Mouse (Mus musculus): ENCODE measurements around the gene Crybg2. TPM values are rescaled to one million over a fixed set of nuclear protein-coding genes. Genes with fewer than 3 reads are reported as not detected.

Gene Crybg2
- total RNA-seq, 1 experiment from 2014 or later: 0.48 TPM

DNA sequence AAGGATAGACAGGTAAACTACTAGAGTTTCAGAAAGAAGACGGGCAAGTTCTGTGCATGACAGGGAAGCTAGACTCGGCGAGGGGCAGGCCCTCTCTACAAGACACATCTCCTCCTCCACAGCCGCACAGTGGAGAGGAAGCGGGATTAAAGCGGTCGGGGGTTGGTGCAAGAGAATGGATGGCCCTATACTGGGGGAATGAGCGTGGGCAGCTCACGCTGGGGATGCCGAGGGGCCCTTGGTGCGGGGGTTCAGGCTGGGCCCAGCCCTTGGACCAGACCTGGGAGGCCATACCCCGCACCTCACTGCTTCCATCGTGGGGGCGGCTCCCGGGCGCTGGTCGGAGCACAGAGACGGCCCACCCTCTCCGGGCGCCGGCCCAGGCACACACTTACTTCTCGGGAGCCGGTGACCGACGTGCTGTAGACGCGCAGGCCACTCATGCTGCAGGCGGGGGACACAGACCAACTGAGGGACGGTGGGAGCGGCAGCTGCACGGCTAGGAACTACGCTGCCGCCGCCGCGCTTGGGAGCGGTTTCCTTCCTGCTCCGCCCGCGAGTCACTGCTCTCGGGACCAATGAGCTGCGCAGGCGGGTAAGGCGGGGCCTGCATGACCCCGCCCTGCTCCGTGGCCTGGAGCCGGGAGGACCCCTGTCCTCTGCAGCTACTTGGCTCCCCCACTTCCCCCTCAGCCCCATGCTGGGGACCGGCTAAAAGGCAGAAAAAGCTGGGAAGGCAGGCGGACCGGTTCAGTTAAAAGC lies 67.8 kb downstream of the Crybg2 start, which contains the start of gene Sh3bgrl3:
TSS of gene Sh3bgrl3 (minus strand) at position 569 of the 762 bp plus-strand sequence.
- peak; percentile 60 for ATAC-seq (replicated peaks; ENCODE audit: insufficient number of reproducible peaks, low FRiP score, low TSS enrichment, poor library complexity, severe bottlenecking)

GRCm38 (mm10) chr4:134128983-134129362 lies 68.4 kb downstream of the Crybg2 start:
- ATAC-seq (replicated peaks; ENCODE audit: insufficient number of reproducible peaks, low FRiP score, low TSS enrichment, poor library complexity, severe bottlenecking): 0 out of 2 replicates have a peak, but pooled peaks have one; percentile 18

DNA sequence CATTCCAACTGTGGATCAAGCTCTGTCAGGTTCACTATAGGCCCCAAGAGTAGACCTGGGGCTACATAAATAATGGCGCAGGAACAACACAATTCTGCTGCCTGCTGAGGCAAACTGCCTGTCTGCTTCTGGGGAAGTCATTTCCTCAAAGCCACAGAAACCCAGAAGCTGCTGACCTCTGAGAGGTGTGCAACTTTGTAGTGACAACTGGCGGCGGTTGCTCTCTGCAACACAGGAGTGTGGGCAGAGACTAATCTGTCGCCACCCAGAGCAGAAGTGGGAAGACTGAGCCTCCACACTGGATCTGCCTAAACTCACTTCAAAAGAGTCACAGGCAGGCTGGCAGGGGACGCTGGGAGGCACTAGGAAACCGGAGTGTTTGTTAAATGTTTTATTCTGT lies 68.9 kb downstream of the Crybg2 start:
- ATAC-seq (replicated peaks; ENCODE audit: insufficient number of reproducible peaks, low FRiP score, low TSS enrichment, poor library complexity, severe bottlenecking): peak; percentile 55

DNA sequence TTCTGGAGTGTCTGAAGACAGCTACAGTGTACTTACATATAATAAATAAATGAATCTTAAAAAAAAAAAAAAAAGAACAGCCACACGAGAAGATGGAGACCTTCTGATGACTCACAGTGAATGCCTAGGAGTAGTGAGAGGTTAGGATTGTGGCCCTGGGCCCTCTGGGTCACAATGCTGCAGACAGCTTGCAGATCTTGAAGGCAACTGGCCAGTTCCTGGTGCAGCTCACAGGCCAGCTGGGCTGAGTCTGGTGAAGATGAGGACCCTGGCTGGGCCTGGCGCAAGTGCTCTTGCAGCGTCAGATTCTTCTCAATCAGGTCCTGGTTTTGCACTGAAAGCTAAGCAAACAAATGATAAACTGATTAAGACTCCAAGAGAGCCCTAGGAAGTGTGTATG lies 71.5 kb downstream of the Crybg2 start:
- no peak for ATAC-seq (replicated peaks; ENCODE audit: insufficient number of reproducible peaks, low FRiP score, low TSS enrichment, poor library complexity, severe bottlenecking)

GRCm38 (mm10) chr4:134132519-134133095 lies 72.0 kb downstream of the Crybg2 start:
- ATAC-seq (replicated peaks; ENCODE audit: insufficient number of reproducible peaks, low FRiP score, low TSS enrichment, poor library complexity, severe bottlenecking): no peak

DNA sequence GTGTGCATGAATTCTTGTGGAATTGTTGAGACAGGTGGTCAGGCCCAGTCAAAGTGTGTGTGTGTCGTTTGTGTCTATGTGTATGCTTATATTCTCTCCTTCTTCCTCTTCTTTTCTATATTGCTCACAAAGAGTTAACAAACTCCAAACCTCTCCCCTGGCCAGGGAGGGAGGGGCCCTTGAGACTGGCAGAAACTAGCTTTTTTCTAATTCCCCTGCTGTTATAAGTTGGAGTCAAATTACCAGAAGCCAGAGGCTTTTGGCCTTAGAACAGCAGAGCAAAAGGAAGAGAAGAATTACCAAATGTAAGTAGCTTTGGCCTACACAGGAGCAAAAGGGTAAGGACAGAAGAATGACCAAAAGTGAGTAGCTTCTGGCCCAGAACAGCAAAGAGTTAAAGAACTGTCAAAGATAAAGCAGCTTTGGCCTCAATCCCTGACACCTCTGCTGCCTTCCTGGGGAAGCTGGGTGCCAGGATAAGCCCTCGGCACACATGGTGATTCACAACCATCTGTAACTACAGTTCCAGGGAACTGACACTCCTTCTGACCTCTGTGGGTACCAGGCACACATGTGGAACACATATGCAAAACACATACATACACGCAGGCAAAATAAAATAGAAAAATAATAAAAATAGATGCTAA lies 75.8 kb downstream of the Crybg2 start:
- no peak for ATAC-seq (replicated peaks; ENCODE audit: insufficient number of reproducible peaks, low FRiP score, low TSS enrichment, poor library complexity, severe bottlenecking)

- ATAC-seq (replicated peaks; ENCODE audit: insufficient number of reproducible peaks, low FRiP score, low TSS enrichment, poor library complexity, severe bottlenecking): no peak
Measured at GRCm38 (mm10) chr4:134138857-134139256, 78.2 kb downstream of the Crybg2 start.

Other genes starting within 250 kb of the Crybg2 start
- 122 to 151 TPM (median 138 TPM) in 3 replicates for gene Rps6ka1, start 173.0 kb upstream of the Crybg2 start, total RNA-seq (2017)
- 118 to 170 TPM (median 138 TPM) in 3 replicates for gene Hmgn2, start 92.2 kb upstream of the Crybg2 start, total RNA-seq (2017)
- gene Dhdds, start 59.9 kb upstream of the Crybg2 start, total RNA-seq (2017): 11.2 to 17.2 TPM (median 16.3 TPM) in 3 replicates
- gene Lin28a, start 42.0 kb upstream of the Crybg2 start, total RNA-seq (2017): 0.19 TPM in 1 of 3 replicates, not detected in the others
- gene Zfp683, start 7.0 kb upstream of the Crybg2 start, total RNA-seq (2017): 0.64 TPM in 1 of 3 replicates, not detected in the others
- gene Cd52, start 34.3 kb downstream of the Crybg2 start, total RNA-seq (2017): 1,277 to 1,906 TPM (median 1,626 TPM) in 3 replicates
- 8.5 to 13.7 TPM (median 10.6 TPM) in 3 replicates for gene Ubxn11, start 41.8 kb downstream of the Crybg2 start, total RNA-seq (2017)
- gene Sh3bgrl3, start 68.0 kb downstream of the Crybg2 start, total RNA-seq (2017): 320 to 400 TPM (median 328 TPM) in 3 replicates
- gene Cep85, start 126.3 kb downstream of the Crybg2 start, total RNA-seq (2017): 21.6 to 36.1 TPM (median 24.2 TPM) in 3 replicates
- gene Gm7534, start 142.2 kb downstream of the Crybg2 start, total RNA-seq (2017): not detected in 3 replicates
- gene Catsper4, start 166.6 kb downstream of the Crybg2 start, total RNA-seq (2017): not detected in 3 replicates
- gene Cnksr1, start 177.6 kb downstream of the Crybg2 start, total RNA-seq (2017): not detected in 3 replicates
- 1.4 TPM in 1 of 3 replicates, not detected in the others for gene E130218I03Rik, start 182.8 kb downstream of the Crybg2 start, total RNA-seq (2017)
- gene Zfp593, start 184.8 kb downstream of the Crybg2 start, total RNA-seq (2017): 2.8 to 8.7 TPM (median 6.0 TPM) in 3 replicates
- not detected in 3 replicates for gene Gm30191, start 186.1 kb downstream of the Crybg2 start, total RNA-seq (2017)
- gene Grrp1, start 193.3 kb downstream of the Crybg2 start, total RNA-seq (2017): not detected in 3 replicates
- 14.7 to 25.2 TPM (median 21.5 TPM) in 3 replicates for gene Pdik1l, start 227.1 kb downstream of the Crybg2 start, total RNA-seq (2017)